Mouse (Mus musculus) left cerebral cortex, adult 18-20 months (tissue): ENCODE measurements at regions not wholly inside any gene's neighbourhood (a gene's known extent, or its start where the extent isn't known, plus 50 kb on each side); places are given as distances from the start of the nearest gene placed in this dataset.
"Not testable (repeated sequence)": the region's sequence is repeated elsewhere in the genome, so short reads cannot be mapped to it uniquely, and the experiment has no call there.

Experiments
- DNase-seq, 2 experiments: peaks; one replicate each; pipeline ENCODE4 v3.0.0; 2021 to 2022; ENCODE audit warnings: low spot score in 2 of 2, mixed read lengths in 1 of 2

GRCm38 (mm10) chr4:67378632-67379031 lies 551.2 kb downstream of the Tlr4 start:
- DNase-seq: no peak

DNA sequence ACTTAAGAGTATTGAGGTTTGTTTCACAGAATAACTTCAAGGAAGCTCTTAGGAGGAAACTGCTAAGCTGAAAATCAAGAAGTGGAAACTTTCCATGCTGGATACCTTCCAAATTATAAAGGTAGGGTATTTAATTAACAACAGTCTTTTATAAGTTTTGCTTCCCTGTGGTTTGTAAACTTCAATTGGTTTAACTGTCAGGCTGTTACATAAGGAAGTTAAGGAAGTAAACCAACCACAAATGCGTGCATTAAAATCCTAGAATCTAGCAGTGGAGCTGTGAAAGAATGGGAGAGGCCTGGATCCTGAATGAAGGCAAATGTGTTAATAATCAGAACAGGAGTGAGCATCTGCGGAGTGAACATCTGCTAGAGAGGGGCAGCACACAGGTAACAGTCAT lies 560.5 kb downstream of the Tlr4 start:
- no peak for DNase-seq

DNA sequence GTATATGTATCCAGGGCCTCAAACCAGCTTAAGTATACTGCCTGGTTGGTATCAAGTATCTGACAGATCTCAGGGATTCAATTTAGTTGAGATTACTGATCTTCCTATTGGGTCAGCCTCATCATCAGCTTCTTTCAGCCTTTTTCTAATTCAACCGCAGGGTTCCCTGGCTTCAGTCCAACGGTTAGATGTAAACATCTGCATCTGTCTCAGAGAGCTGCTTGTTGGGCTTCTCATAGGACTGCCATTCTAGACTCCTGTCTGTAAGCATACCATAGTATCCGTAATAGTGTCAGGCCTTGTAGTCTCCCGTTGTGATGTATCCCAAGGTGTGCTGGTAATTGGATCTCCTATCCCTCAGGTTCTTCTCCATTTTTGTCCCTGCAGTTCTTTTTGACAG lies 575.6 kb downstream of the Tlr4 start:
- no peak for DNase-seq

DNA sequence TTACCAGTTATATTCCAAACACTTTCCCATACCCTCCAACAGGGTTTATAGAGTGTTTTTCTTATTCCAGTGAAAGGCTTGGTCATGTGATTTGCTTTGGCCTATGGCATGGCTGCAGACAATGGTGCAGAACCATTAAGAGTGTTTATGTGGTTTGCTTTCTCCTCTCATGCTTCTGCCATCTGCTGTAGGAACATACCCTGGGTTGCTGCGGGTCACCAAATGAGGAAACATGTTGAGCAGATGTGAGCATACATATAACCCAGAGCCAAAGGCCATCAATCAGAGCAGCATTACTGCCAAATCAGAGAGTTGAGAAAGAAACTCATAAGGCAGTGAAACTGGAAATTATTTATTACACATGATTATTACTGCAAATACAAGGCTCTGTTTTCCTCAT lies 596.7 kb downstream of the Tlr4 start:
- DNase-seq: no peak

- DNase-seq: no peak
These were observed 598.3 kb downstream of the Tlr4 start for GRCm38 (mm10) chr4:67425712-67426111.

- no peak for DNase-seq
These were observed 620.5 kb downstream of the Tlr4 start for GRCm38 (mm10) chr4:67447835-67448234.

DNA sequence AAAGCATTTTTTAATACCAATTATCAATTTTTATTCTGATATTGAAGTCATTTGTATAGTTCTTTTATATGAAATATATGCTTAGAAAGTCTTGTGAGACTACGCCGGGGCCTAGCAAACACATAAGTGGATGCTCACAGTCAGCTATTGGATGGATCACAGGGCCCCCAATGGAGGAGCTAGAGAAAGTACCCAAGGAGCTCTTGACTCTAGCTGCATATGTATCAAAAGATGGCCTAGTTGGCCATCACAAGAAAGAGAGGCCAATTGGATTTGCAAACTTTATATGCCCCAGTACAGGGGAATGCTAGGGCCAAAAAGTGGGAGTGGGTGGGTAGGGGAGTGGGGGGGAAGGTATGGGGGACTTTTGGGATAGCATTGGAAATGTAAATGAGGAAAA lies 632.5 kb downstream of the Tlr4 start:
- not testable (repeated sequence) for DNase-seq

DNA sequence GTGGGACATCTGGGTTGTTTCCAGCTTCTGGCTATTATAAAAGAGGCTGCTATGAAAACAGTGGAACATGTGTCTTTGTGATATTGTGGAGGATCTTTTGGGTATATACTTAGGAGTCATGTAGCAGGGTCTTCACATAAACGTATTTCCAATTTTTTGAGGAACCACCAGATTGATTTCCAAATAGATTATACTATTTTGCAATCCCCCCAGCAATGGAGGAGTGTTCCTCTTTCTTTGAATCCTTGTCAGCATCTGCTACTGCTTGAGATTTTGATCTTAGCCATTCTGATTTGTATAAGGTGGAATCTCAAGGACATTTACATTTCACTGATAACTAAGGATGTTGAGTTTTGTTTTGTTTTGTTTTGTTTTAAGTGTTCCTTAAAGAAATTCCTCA lies 645.6 kb downstream of the Tlr4 start:
- no peak for DNase-seq

DNA sequence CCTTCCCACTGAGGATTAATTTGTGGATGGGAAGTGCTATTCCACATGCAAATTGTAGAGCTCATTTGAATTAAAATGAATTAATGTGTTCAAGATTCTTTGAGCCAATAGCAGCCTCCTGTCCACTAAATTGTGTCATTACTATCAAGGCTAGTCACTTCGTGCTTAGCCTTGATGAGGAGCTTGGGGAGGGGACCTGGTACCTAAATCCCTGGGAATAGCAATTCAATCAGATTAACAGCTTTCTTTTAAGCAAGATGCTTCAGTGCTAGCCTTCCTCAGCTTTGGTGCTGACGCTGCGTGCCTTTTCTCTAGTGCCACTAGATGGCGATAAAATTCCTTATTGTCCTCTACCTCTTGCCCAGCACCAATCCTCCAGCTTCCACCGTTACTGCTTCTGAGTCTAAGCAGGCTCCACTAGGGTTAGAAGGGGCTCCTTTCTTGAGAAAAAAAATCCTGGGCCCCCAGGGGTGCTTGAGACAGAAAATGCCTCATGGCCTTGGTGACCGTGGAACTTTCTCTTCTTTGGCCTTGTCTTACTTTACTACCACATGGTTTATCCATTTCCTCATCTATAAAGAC lies 650.0 kb downstream of the Tlr4 start:
- DNase-seq: peak; percentile 16 to 36

DNA sequence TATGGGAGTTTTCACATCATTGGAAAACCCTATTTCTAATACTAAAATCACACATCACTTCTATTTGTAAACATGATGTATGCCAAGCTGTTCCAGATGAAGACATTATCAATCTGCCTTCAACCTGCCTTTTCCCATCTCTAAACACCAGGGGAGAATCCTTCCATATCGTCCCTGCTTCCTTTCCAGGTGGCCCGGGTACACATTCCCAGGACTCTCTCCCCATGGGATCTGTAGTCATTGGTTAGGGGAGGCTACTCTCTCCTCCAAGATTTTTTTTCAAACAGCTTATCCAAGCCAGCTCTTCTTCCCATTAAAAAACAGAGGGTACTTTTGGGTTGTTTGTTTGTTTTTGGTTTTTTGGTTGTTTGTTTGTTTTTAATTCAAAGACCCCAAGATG lies 650.7 kb downstream of the Tlr4 start:
- DNase-seq: no peak

- DNase-seq: no peak
These were observed 694.9 kb downstream of the Tlr4 start for GRCm38 (mm10) chr4:67522235-67522634.

- no peak for DNase-seq
These were observed 695.8 kb downstream of the Tlr4 start for GRCm38 (mm10) chr4:67523158-67523557.

- no peak for DNase-seq
These were observed 702.2 kb downstream of the Tlr4 start for GRCm38 (mm10) chr4:67529586-67529985.

DNA sequence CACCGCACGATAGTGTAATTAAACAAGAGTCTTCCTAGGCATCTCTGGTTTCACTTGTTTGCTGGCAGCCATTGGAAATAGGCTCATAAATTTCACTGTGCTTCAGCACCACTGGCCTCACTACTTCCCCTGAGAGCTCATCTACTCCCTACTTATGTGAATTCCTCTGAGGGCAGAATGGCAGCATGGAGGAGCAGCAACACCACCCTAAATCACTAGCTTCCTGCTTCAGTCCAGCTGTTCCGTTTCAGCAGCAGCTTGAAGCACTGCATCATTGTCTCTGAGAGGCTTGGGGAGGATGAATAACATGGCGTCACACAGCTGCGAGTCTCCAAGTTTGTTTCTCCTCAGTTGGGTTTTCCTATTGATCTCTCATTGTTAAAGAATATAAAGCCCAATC lies 712.1 kb downstream of the Tlr4 start:
- no peak for DNase-seq

DNA sequence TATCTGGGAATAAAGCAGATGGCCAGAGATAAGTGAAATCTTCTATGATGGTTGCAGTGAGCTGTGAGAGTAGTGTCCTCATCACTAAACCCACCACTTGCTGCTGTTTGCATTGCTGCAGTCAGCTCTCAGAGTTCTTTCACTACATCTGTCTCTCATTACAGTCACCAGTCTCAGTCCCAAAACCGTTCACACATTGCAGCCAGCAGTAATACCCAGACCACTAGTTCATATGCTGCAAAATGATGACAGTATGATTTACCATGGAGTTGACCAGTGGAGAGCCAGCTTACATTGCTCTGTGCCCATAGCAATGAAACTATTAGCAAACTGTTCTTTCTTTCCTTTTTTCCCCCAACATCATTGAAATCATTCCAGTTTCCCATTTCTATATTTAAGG lies 718.6 kb downstream of the Tlr4 start:
- no peak for DNase-seq

DNA sequence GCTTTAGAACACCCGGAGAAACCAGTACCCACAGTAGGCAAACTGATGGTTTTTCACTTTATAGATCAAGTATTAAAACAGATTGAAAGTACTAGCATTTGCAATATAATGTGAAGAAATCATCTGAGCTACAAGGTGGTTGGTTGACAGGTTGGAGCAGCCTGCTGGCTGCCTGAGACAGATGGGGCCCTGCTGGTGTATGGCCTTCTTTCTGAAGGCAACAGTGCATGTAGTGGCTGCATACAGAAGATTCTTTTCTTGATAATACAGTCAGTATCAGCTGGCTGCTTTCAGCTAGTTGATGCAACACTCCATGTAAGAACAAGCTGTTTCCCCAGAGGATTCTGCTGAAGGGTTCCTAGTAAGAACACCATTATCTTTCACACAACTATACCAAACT lies 720.6 kb downstream of the Tlr4 start:
- no peak for DNase-seq

DNA sequence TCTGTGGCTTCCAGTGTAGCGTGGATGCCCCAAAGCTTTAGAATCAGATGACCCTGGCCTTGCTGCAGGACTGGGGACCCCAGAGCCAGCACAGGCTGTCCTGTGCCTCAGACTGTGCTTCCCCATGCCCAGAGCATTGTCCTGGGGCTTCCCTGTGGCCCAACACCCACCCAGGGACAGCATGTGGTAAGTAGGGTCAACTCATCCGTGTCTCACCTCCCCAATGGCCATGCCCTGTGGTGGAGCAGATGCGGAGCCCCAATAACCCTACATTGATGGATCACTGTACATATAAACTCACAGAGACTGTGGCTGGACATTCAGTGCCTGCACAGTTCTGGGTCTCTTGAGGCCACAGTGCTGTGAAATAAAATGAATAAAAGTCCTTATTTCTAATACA lies 726.1 kb downstream of the Tlr4 start:
- no peak for DNase-seq

GRCm38 (mm10) chr4:67574816-67575215 lies 747.4 kb downstream of the Tlr4 start:
- no peak for DNase-seq

DNA sequence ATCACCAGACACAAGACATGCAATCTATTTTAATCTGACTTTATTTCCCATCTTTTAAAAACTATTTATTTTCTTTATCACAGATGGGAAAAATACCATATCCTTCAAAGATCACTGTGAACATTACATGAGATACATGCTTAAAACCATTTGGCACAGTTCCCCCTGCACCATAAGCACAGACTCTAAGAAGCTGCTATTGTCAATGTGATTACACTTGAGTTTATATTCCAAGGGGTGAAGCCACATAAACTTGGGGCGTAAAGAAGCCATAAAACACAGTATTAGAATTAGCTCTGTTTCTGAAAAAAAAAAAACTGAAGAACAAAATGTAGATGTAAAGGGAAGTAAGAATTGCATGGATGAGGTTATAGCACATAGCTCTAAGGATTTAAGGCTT lies 762.1 kb downstream of the Tlr4 start:
- no peak for DNase-seq

GRCm38 (mm10) chr4:67589976-67590727 lies 762.8 kb downstream of the Tlr4 start:
- DNase-seq: no peak

DNA sequence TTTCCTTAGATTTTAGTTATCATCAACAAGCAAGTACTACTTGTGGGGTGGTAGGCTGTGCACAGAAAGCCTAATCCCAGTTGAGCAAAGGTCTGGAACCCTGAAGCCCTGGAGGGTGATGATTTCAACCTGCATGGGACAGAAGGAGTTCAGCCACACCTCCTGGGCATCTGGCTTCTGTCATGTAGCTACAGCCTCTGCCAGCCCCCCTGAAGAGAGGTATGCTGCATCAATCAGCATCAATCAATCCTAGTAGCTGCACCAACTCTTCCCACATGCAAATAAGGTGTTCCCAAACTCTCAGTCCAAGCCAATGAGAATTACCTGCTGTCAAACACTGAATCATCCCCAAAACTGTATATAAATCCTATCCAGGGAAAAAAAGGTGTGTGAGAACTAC lies 779.8 kb downstream of the Tlr4 start:
- DNase-seq: no peak

DNA sequence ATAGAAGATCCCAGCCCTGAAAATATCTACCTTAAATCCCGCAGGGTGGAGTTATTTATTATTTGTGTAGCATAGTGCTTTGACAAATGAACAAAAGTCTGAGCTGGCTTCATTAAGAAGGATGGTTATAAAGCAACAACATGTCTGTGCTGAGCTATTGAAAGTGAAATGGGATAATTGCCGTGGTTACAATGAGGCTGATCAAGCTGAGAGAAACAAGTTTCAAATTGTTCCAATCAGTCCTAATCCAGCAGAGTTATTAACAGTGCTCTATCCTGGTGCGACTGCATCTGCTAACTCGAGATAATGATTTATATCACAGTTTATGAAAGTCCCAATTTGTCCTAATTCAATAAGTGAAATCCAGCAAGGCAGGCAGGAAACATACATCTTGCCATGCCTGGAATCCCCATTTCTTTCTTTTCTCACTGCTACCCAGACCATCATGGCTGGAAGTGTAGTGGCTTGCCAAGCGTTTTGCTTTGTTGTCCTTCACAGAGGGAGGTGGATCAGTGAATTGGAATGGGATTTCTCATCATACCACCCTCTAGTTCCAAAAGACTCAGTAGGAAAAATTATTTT lies 787.2 kb downstream of the Tlr4 start:
- no peak for DNase-seq

DNA sequence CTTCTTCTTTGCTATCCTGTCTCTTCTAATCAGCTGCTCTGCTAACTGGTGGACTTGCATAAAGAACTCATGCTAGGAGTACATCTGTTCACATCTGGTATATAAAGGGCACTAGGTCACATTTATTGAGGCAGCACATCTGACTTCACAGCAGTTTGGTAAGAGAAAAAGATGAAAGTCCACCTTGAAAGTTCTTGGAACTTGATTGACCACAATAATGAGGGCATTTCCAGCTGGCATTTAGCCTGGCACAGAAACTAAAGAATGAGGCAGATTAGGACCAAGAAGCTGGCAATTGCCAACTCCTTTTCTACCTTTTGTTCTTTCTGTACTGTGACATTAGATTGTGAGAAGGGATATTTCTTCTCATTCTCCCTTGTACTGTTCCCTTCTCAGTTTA lies 799.3 kb downstream of the Tlr4 start:
- no peak for DNase-seq
